Mouse (Mus musculus) heart, embryonic 15.5 days (tissue): ENCODE results near the gene Ugt1a1. TPM values are rescaled to one million over a fixed set of nuclear protein-coding genes. Genes with fewer than 3 reads are reported as not detected.

ENCODE experiments used
- ATAC-seq: fragments of 200-750 bp; cut with Nextera tagmentation; replicated peaks from 2 replicates; pipeline ENCODE4 v1.8.0; 2017; ENCODE audit warnings: low read depth, moderate TSS enrichment; ENCODE audit not compliant: insufficient number of reproducible peaks, insufficient read depth, low FRiP score
- H3K27ac ChIP-seq: fragments of 300-500 bp; sonication (generic); 2 replicates; pipeline ENCODE4 v1.5.1; 2015; ENCODE audit warnings: mild to moderate bottlenecking, inconsistent platforms
- H3K27me3 ChIP-seq: fragments of 300-500 bp; sonication (generic); 2 replicates; pipeline ENCODE4 v1.6.1; 2015; ENCODE audit warnings: inconsistent platforms
- H3K36me3 ChIP-seq: fragments of 300-500 bp; sonication (generic); 2 replicates; pipeline ENCODE4 v1.6.1; 2015; ENCODE audit warnings: mild to moderate bottlenecking, inconsistent platforms
- H3K4me1 ChIP-seq: fragments of 300-500 bp; sonication (generic); replicated peaks from 2 replicates; pipeline ENCODE4 v1.6.1; 2015; ENCODE audit warnings: inconsistent platforms
- H3K4me2 ChIP-seq: fragments of 300-500 bp; sonication (generic); 2 replicates; pipeline ENCODE4 v1.6.1; 2015; ENCODE audit warnings: inconsistent platforms, mild to moderate bottlenecking, moderate library complexity
- H3K4me3 ChIP-seq: fragments of 300-500 bp; sonication (generic); 2 replicates; pipeline ENCODE4 v1.5.1; 2015; ENCODE audit warnings: mild to moderate bottlenecking, inconsistent platforms
- H3K9ac ChIP-seq: fragments of 300-500 bp; sonication (generic); 2 replicates; pipeline ENCODE4 v1.6.1; 2015; ENCODE audit warnings: mild to moderate bottlenecking, inconsistent platforms
- H3K9me3 ChIP-seq: fragments of 300-500 bp; sonication (generic); replicated peaks from 2 replicates; pipeline ENCODE4 v1.6.1; 2016; ENCODE audit warnings: inconsistent platforms
- WGBS: fragments of 180-500 bp; shearing (Covaris S2); methylation state at CpG from one replicate; pipeline ENCODE4 v1.1.7; 2015; ENCODE audit warnings: mixed read lengths; 5-methylcytosine and 5-hydroxymethylcytosine counted together
- polyA plus RNA-seq: library from polyadenylated mRNA; unstranded; fragments of >200 nt; fragmentation: Nextera tagmentation; extraction: Ambion mirVana; gene quantifications from 2 replicates; pipeline ENCODE4 v1.2.1, GENCODE M21; 2015

The Ugt1a1 gene
- polyA plus RNA-seq, 1 experiment from 2014 or later: not detected

GRCm38 (mm10) chr1:88237311-88237710 is 25.6 kb downstream of the Ugt1a1 start:
- ATAC-seq: no peak
- Histone ChIP-seq H3K9me3 (peaks cover 72% of the 10 kb centered on the region), H3K36me3 (no peaks in the 10 kb centered on the region), H3K27ac (no peak overlapping the region), H3K4me2 (no peak overlapping the region), H3K4me1 (no peaks in the 10 kb centered on the region), H3K27me3 (no peaks in the 10 kb centered on the region), H3K9ac (no peak overlapping the region), H3K4me3 (no peak overlapping the region)
- WGBS: 69% methylated on average over 5 of the region's 5 CpGs

GRCm38 (mm10) chr1:88238771-88239170 is 27.0 kb downstream of the Ugt1a1 start:
- Histone ChIP-seq H3K27me3 (no peaks in the 10 kb centered on the region), H3K9me3 (peaks cover 70% of the 10 kb centered on the region), H3K4me2 (no peak overlapping the region), H3K9ac (no peak overlapping the region), H3K36me3 (no peaks in the 10 kb centered on the region), H3K4me1 (no peaks in the 10 kb centered on the region), H3K27ac (no peak overlapping the region), H3K4me3 (no peak overlapping the region)
- no peak for ATAC-seq
- WGBS: 70% methylated on average over 6 of the region's 6 CpGs

DNA sequence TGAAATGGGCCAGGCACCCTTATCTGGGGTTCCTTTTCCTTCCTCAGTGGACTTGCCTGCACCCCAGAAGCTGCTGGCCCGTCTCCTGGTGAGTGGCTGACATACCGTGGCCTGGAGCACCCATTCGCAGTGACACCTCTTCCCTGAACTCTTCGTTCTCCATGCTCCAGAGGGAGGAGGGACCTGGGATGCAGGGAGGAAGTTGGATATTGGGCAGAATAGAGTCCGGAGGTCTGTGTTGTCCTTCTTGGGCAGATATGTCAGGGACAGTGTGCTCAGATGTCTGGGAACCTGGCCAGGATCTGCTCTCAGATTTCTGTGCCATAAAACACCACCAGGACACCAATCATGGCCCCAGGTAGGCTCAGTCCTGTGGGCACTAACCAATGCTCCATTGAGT is 28.3 kb downstream of the Ugt1a1 start:
- no peak for ATAC-seq

GRCm38 (mm10) chr1:88240579-88240978 is 28.8 kb downstream of the Ugt1a1 start:
- 62% methylated on average over 4 of the region's 4 CpGs for WGBS
- Histone ChIP-seq H3K9ac (no peak overlapping the region), H3K4me3 (no peak overlapping the region), H3K4me1 (no peaks in the 10 kb centered on the region), H3K27me3 (no peaks in the 10 kb centered on the region), H3K9me3 (peaks cover 72% of the 10 kb centered on the region), H3K36me3 (no peaks in the 10 kb centered on the region), H3K4me2 (no peak overlapping the region), H3K27ac (no peak overlapping the region)
- ATAC-seq: peak; percentile 0; the same call in 1 of the 2 replicates

More for the DNA sequence above, 28.3 kb downstream of the Ugt1a1 start:
- Histone ChIP-seq H3K27ac (no peak overlapping the region), H3K9me3 (peaks cover 72% of the 10 kb centered on the region), H3K4me1 (no peaks in the 10 kb centered on the region), H3K9ac (no peak overlapping the region), H3K4me3 (no peak overlapping the region), H3K36me3 (no peaks in the 10 kb centered on the region), H3K4me2 (no peak overlapping the region), H3K27me3 (no peaks in the 10 kb centered on the region)
- WGBS: 62% methylated on average over 5 of the region's 5 CpGs

DNA sequence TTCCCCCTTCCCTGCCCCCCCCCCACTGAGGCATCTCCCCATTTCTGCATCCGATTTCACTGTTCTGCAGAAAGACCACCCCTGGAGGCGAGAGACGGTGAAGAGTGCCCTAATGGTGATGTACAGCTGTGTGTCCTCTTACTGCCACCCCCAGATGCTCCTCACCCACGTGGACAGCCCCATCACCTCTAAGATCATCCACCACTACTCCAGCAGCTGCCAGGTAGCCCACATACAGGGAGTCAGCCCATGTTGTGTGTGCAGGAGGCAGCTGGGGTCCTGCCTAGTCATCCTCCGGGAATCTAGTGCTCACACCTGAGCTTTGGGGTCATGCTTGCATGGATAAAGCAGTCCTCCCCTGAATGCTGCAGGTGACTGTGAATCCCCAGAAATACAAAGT is 32.1 kb downstream of the Ugt1a1 start:
- H3K27me3 ChIP-seq: no peaks in the 10 kb centered on the region
- 56% methylated on average over 5 of the region's 5 CpGs for WGBS

DNA sequence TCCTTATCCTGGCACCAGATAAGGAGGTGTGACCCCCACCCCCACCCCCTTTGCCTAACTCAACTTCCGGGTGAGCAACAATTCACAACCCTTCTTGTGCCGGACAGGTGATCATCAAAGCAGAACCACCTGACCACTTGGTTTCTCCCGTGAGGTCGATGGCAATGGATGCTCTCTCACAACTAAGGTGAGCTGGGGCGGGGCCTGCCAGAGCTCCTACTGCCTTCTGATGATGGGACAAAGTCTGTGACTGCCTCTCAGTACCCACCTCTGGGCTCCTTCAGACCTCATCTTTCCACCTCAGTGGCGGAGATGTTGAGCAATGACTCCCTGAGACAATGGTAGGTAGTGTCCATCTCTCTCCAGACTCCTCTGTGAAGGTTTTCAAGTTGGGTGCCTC is 34.1 kb downstream of the Ugt1a1 start:
- WGBS: 71% methylated on average over 6 of the region's 6 CpGs
- no peak for ATAC-seq

More for the DNA sequence above, 32.1 kb downstream of the Ugt1a1 start:
- ATAC-seq: no peak
- no peaks in the 10 kb centered on the region for H3K36me3 ChIP-seq
- H3K9me3 ChIP-seq: peaks cover 52% of the 10 kb centered on the region
- H3K4me2 ChIP-seq: no peak overlapping the region
- no peak overlapping the region for H3K9ac ChIP-seq
- no peak overlapping the region for H3K4me3 ChIP-seq
- no peak overlapping the region for H3K27ac ChIP-seq
- no peaks in the 10 kb centered on the region for H3K4me1 ChIP-seq

DNA sequence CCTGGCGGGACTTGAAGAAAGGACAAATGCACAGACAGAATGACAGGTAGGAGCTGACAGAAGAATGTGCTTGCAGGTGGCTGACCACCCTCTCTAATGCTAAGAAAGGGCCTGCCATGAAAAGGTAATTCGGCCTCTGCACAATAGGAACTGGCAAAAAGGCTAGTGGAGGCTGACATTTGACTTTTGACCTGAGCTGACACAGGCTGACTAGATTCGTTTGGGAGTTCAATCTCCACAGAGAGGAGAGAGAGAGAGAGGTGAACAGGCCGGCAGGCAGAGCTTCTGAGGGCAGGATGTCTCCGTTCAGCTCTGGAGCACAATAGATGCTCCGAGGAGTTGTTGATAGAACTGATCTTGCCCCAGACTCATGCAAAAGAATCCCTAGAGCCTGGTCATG is 34.6 kb downstream of the Ugt1a1 start:
- Histone ChIP-seq H3K9ac (no peak overlapping the region), H3K27ac (no peak overlapping the region), H3K4me1 (no peaks in the 10 kb centered on the region), H3K9me3 (peaks cover 58% of the 10 kb centered on the region), H3K27me3 (no peaks in the 10 kb centered on the region), H3K4me3 (no peak overlapping the region), H3K4me2 (no peak overlapping the region), H3K36me3 (no peaks in the 10 kb centered on the region)
- ATAC-seq: no peak
- 41% methylated on average over 6 of the region's 6 CpGs for WGBS

More for the DNA sequence above, 34.1 kb downstream of the Ugt1a1 start:
- H3K36me3 ChIP-seq: no peaks in the 10 kb centered on the region
- H3K27ac ChIP-seq: no peak overlapping the region
- peaks cover 55% of the 10 kb centered on the region for H3K9me3 ChIP-seq
- no peaks in the 10 kb centered on the region for H3K27me3 ChIP-seq
- H3K4me1 ChIP-seq: no peaks in the 10 kb centered on the region
- H3K4me2 ChIP-seq: no peak overlapping the region
- H3K4me3 ChIP-seq: no peak overlapping the region
- H3K9ac ChIP-seq: no peak overlapping the region

DNA sequence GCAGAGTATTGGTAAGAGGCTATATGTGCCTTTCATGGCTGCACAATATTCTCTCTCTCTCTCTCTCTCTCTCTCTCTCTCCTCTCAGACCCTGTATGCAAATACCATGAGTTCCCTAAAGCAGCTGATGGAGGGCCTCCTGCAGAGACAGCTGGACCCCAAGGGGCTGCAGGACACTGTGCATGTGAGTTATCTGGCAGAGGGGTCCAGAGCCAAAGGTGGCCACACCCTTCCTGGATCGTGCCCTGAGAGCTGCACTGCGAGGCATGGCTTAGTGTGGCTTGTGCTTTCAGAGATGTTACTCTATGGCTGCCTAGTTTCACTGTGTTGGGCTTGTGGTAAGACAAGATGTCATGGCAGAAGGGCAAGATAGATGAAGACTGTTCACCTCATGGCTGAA is 35.9 kb downstream of the Ugt1a1 start:
- no peak overlapping the region for H3K27ac ChIP-seq
- H3K9ac ChIP-seq: no peak overlapping the region
- H3K4me2 ChIP-seq: no peak overlapping the region
- no peaks in the 10 kb centered on the region for H3K4me1 ChIP-seq
- WGBS: 49% methylated on average over 2 of the region's 2 CpGs
- no peaks in the 10 kb centered on the region for H3K27me3 ChIP-seq
- peaks cover 55% of the 10 kb centered on the region for H3K9me3 ChIP-seq
- H3K4me3 ChIP-seq: no peak overlapping the region
- H3K36me3 ChIP-seq: no peaks in the 10 kb centered on the region
- no peak for ATAC-seq

DNA sequence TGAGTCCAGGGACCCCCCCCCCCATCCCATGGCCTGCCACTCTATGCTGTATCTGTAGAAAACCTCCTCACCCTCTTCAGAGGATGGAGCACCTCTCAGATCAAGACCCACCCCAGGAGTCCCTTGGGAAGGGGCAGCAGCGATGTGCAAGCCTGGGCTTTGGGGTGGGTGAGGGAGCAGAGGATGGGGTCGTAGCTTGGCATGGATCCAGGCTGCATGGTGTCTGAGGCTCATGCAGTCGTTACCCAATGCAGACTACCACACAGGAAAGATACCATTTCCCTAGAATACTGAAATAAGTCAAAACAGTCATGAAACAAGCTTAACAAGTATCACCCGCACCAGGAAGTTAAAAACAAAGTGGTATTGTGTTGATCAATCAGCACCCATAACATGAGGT is 36.9 kb downstream of the Ugt1a1 start:
- Histone ChIP-seq H3K9me3 (peaks cover 48% of the 10 kb centered on the region), H3K9ac (no peak overlapping the region), H3K27ac (no peak overlapping the region), H3K27me3 (no peaks in the 10 kb centered on the region), H3K4me3 (no peak overlapping the region), H3K4me1 (no peaks in the 10 kb centered on the region), H3K4me2 (no peak overlapping the region), H3K36me3 (no peaks in the 10 kb centered on the region)
- ATAC-seq: no peak
- 56% methylated on average over 4 of the region's 4 CpGs for WGBS

- Histone ChIP-seq H3K9me3 (peaks cover 42% of the 10 kb centered on the region), H3K9ac (no peak overlapping the region), H3K27me3 (no peaks in the 10 kb centered on the region), H3K4me1 (no peaks in the 10 kb centered on the region), H3K36me3 (no peaks in the 10 kb centered on the region), H3K27ac (no peak overlapping the region), H3K4me3 (no peak overlapping the region), H3K4me2 (no peak overlapping the region)
- WGBS: 72% methylated on average over 7 of the region's 7 CpGs
- peak; percentile 0; the same call in 1 of the 2 replicates for ATAC-seq
Measured at GRCm38 (mm10) chr1:88249596-88249995, 37.8 kb downstream of the Ugt1a1 start.

DNA sequence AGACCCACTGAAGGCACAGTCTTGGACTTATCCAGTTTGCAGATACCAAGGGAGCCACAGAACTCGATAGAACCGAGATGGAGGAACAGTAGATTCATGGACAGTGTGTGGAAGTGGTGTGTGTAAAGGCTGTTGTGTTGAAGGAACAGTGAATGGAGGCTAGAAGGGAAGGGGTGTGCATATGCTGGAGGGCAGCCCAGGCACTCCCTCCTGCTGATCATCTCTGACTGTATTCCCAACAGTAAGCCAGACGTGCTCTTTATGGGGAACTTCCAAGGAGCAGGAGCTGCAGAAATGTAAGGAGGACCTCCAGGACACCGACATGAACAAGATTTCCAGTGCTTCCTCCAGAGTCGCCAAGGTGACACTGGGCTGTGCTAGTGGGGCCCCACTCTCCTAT is 38.3 kb downstream of the Ugt1a1 start:
- no peaks in the 10 kb centered on the region for H3K4me1 ChIP-seq
- H3K9ac ChIP-seq: no peak overlapping the region
- no peaks in the 10 kb centered on the region for H3K27me3 ChIP-seq
- no peak overlapping the region for H3K4me2 ChIP-seq
- H3K27ac ChIP-seq: no peak overlapping the region
- no peak for ATAC-seq
- H3K4me3 ChIP-seq: no peak overlapping the region
- no peaks in the 10 kb centered on the region for H3K36me3 ChIP-seq
- peaks cover 38% of the 10 kb centered on the region for H3K9me3 ChIP-seq
- 73% methylated on average over 5 of the region's 5 CpGs for WGBS

DNA sequence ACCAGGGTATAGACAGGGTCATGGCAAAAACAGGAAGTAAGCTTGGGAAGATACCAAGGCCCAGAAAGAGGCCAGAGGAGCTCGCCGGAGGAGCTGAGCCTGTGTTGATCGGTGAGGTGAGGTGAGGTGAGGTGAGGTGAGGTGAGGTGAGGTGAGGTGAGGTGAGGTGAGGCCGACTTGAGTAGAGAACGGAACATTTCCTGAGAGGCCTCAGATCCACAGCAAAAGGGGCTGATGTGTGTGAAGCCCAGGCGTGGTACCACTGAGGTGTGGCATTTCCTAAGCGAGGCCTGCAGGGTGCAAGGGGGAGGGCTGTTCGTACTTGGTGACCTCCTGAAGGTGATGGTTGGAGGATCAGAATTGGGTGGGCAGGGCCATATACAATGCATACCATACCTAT is 41.3 kb downstream of the Ugt1a1 start:
- no peaks in the 10 kb centered on the region for H3K27me3 ChIP-seq
- no peak overlapping the region for H3K27ac ChIP-seq
- no peaks in the 10 kb centered on the region for H3K4me1 ChIP-seq
- no peaks in the 10 kb centered on the region for H3K36me3 ChIP-seq
- H3K9ac ChIP-seq: no peak overlapping the region
- ATAC-seq: no peak
- no peak overlapping the region for H3K4me2 ChIP-seq
- peaks cover 33% of the 10 kb centered on the region for H3K9me3 ChIP-seq
- no peak overlapping the region for H3K4me3 ChIP-seq
- 66% methylated on average over 8 of the region's 8 CpGs for WGBS
